Mouse (Mus musculus): ENCODE data around the gene Tsc2. TPM values are rescaled to one million over a fixed set of nuclear protein-coding genes. Genes with fewer than 3 reads are reported as not detected.

Tsc2 gene
- polyA plus RNA-seq, 1 experiment from 2014 or later = 58.2 TPM

- no peak overlapping the region for H3K4me3 ChIP-seq (ENCODE audit: low read length)
- 88% methylated on average over 5 of the region's 5 CpGs for WGBS
- ATAC-seq (ENCODE audit: low read depth) = no peak
- H3K4me1 ChIP-seq (replicated peaks; ENCODE audit: control insufficient read depth, insufficient read depth, low read length) = 0 out of 2 replicates have a peak, but pooled peaks cover 3% of the 10 kb centered on the region
- peaks cover 68% of the 10 kb centered on the region for H3K36me3 ChIP-seq (ENCODE audit: control insufficient read depth, insufficient read depth, low read length)
- H3K27ac ChIP-seq (ENCODE audit: low read length) = no peak overlapping the region
- H3K9me3 ChIP-seq (ENCODE audit: control insufficient read depth, low read length) = no peaks in the 10 kb centered on the region
- no peaks in the 10 kb centered on the region for H3K27me3 ChIP-seq (ENCODE audit: control insufficient read depth, insufficient read depth, low read depth, low read length)
- H3K4me2 ChIP-seq (ENCODE audit: low read depth, low read length) = no peak overlapping the region
- no peak overlapping the region for H3K9ac ChIP-seq (ENCODE audit: low read length)
Observed at GRCm38 (mm10) chr17:24593248-24593647, 39.2 kb downstream of the Tsc2 start.

DNA sequence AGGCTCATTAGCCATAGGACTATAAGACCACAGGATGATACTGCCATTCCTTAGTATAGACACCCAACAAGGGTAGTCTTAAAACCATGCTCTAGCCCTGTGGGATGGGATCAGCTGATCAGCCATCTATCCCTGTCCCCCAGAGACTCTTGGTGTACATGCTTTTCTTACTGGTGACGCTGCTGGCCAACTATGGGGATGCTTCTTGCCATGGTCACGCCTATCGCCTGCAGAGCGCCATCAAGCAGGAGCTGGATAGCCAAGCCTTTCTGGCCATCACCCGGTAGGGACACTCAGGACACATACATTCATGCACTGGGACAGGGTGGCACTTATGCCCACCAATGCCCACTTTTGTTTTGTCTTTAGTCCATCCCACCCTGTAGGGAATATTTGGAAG is 40.7 kb downstream of the Tsc2 start:
- no peak overlapping the region for H3K4me3 ChIP-seq (ENCODE audit: low read length)
- H3K36me3 ChIP-seq (ENCODE audit: control insufficient read depth, insufficient read depth, low read length) = peaks cover 61% of the 10 kb centered on the region
- no peak overlapping the region for H3K9ac ChIP-seq (ENCODE audit: low read length)
- H3K4me1 ChIP-seq (replicated peaks; ENCODE audit: control insufficient read depth, insufficient read depth, low read length) = 0 out of 2 replicates have a peak, but pooled peaks cover 3% of the 10 kb centered on the region
- H3K9me3 ChIP-seq (ENCODE audit: control insufficient read depth, low read length) = no peaks in the 10 kb centered on the region
- H3K4me2 ChIP-seq (ENCODE audit: low read depth, low read length) = no peak overlapping the region
- H3K27me3 ChIP-seq (ENCODE audit: control insufficient read depth, insufficient read depth, low read depth, low read length) = no peaks in the 10 kb centered on the region
- 93% methylated on average over 5 of the region's 5 CpGs for WGBS
- H3K27ac ChIP-seq (ENCODE audit: low read length) = no peak overlapping the region
- ATAC-seq (ENCODE audit: low read depth) = no peak

DNA sequence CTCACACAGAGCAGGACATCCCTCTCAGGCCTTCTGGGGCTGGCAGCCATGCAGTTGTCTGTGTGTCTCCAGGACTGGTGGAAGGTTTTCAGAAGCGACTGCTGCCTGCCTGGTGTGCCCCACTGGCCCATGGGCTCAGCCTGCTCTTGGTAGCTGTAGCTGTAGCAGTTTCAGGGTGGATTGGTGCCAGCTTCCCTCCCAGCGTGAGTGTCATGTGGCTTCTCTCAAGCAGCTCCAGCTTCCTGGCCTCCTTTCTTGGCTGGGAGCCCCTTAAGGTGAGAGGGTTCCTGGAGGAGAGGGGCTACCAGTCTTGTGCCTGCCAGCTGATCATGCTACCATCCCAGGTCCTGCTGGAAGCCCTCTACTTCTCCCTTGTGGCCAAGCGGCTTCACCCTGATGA is 41.5 kb downstream of the Tsc2 start:
- Histone ChIP-seq H3K9me3 (ENCODE audit: control insufficient read depth, low read length) (no peaks in the 10 kb centered on the region), H3K4me1 (replicated peaks; ENCODE audit: control insufficient read depth, insufficient read depth, low read length) (0 out of 2 replicates have a peak, but pooled peaks cover 3% of the 10 kb centered on the region), H3K27me3 (ENCODE audit: control insufficient read depth, insufficient read depth, low read depth, low read length) (no peaks in the 10 kb centered on the region), H3K4me2 (ENCODE audit: low read depth, low read length) (no peak overlapping the region), H3K9ac (ENCODE audit: low read length) (no peak overlapping the region), H3K36me3 (ENCODE audit: control insufficient read depth, insufficient read depth, low read length) (peaks cover 60% of the 10 kb centered on the region), H3K27ac (ENCODE audit: low read length) (no peak overlapping the region), H3K4me3 (ENCODE audit: low read length) (no peak overlapping the region)
- no peak for ATAC-seq (ENCODE audit: low read depth)
- 73% methylated on average over 3 of the region's 3 CpGs for WGBS

DNA sequence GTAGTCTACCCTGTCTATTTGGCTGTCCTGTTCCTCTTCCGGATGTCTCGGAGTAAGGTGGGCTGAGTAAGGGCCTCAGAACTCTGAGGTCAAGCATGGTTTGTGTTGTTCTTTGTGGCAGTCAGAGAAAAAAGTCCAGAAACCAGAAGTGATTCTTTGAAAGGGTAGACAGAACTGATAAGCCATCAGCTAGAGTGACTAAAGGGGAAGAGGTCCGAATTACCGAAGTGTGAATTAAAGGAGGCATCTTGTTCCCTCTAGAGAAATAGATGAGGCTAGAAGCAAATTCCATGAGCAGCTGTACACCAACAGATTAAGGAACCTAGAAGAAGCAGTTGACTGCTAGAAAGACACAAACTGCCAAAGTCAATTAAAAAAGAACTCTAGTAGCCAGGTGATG is 45.9 kb downstream of the Tsc2 start:
- Histone ChIP-seq H3K9me3 (ENCODE audit: control insufficient read depth, low read length) (no peaks in the 10 kb centered on the region), H3K4me3 (ENCODE audit: low read length) (no peak overlapping the region), H3K36me3 (ENCODE audit: control insufficient read depth, insufficient read depth, low read length) (peaks cover 47% of the 10 kb centered on the region), H3K27ac (ENCODE audit: low read length) (no peak overlapping the region), H3K27me3 (ENCODE audit: control insufficient read depth, insufficient read depth, low read depth, low read length) (no peaks in the 10 kb centered on the region), H3K4me1 (replicated peaks; ENCODE audit: control insufficient read depth, insufficient read depth, low read length) (no peaks in the 10 kb centered on the region), H3K9ac (ENCODE audit: low read length) (no peak overlapping the region), H3K4me2 (ENCODE audit: low read depth, low read length) (no peak overlapping the region)
- 90% methylated on average over 4 of the region's 4 CpGs for WGBS
- no peak for ATAC-seq (ENCODE audit: low read depth)

- H3K27me3 ChIP-seq (ENCODE audit: control insufficient read depth, insufficient read depth, low read depth, low read length) = no peaks in the 10 kb centered on the region
- H3K9ac ChIP-seq (ENCODE audit: low read length) = no peak overlapping the region
- no peak overlapping the region for H3K4me2 ChIP-seq (ENCODE audit: low read depth, low read length)
- H3K4me3 ChIP-seq (ENCODE audit: low read length) = no peak overlapping the region
- peak overlapping the region; percentile 60 for H3K27ac ChIP-seq (ENCODE audit: low read length)
- peak; percentile 27 for ATAC-seq (ENCODE audit: low read depth)
- H3K36me3 ChIP-seq (ENCODE audit: control insufficient read depth, insufficient read depth, low read length) = peaks cover 55% of the 10 kb centered on the region
- no peaks in the 10 kb centered on the region for H3K4me1 ChIP-seq (replicated peaks; ENCODE audit: control insufficient read depth, insufficient read depth, low read length)
- no peaks in the 10 kb centered on the region for H3K9me3 ChIP-seq (ENCODE audit: control insufficient read depth, low read length)
- WGBS = 55% methylated on average over 3 of the region's 3 CpGs
Observed at GRCm38 (mm10) chr17:24584520-24584919, 47.9 kb downstream of the Tsc2 start.

GRCm38 (mm10) chr17:24583599-24584460 is 48.6 kb downstream of the Tsc2 start:
- Histone ChIP-seq H3K9ac (ENCODE audit: low read length) (no peak overlapping the region), H3K9me3 (ENCODE audit: control insufficient read depth, low read length) (no peaks in the 10 kb centered on the region), H3K4me1 (replicated peaks; ENCODE audit: control insufficient read depth, insufficient read depth, low read length) (no peaks in the 10 kb centered on the region), H3K4me2 (ENCODE audit: low read depth, low read length) (no peak overlapping the region), H3K27ac (ENCODE audit: low read length) (peak overlapping the region; percentile 60), H3K4me3 (ENCODE audit: low read length) (no peak overlapping the region), H3K27me3 (ENCODE audit: control insufficient read depth, insufficient read depth, low read depth, low read length) (no peaks in the 10 kb centered on the region), H3K36me3 (ENCODE audit: control insufficient read depth, insufficient read depth, low read length) (peaks cover 59% of the 10 kb centered on the region)
- ATAC-seq (ENCODE audit: low read depth) = peak; percentile 44
- 58% methylated on average over 5 of the region's 5 CpGs for WGBS

GRCm38 (mm10) chr17:24580287-24580686 is 52.1 kb downstream of the Tsc2 start:
- Histone ChIP-seq H3K36me3 (ENCODE audit: control insufficient read depth, insufficient read depth, low read length) (peaks cover 56% of the 10 kb centered on the region), H3K9ac (ENCODE audit: low read length) (no peak overlapping the region), H3K27ac (ENCODE audit: low read length) (no peak overlapping the region), H3K4me1 (replicated peaks; ENCODE audit: control insufficient read depth, insufficient read depth, low read length) (no peaks in the 10 kb centered on the region), H3K4me2 (ENCODE audit: low read depth, low read length) (no peak overlapping the region), H3K4me3 (ENCODE audit: low read length) (no peak overlapping the region), H3K9me3 (ENCODE audit: control insufficient read depth, low read length) (no peaks in the 10 kb centered on the region), H3K27me3 (ENCODE audit: control insufficient read depth, insufficient read depth, low read depth, low read length) (no peaks in the 10 kb centered on the region)
- 100% methylated on average over 2 of the region's 2 CpGs for WGBS
- ATAC-seq (ENCODE audit: low read depth) = no peak

DNA sequence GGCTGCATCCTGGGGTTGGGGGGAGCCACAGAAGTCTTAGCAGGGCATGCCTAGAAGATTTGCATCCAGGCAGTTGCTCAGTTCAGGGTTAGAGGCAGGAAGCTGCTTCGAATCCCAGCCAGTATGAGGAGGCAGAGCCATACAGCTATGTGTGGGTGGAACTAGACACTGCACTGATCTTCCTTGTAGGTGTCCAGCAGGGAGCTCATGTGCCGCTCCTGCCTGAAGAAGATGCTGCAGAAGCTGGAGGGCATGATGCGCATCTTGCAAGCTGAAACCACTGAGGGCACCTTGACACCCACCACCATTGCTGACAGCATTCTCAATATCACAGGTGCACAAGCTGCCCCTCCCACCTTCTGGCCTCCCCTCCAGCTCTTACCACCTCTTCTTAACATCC is 52.9 kb downstream of the Tsc2 start:
- Histone ChIP-seq H3K36me3 (ENCODE audit: control insufficient read depth, insufficient read depth, low read length) (peaks cover 60% of the 10 kb centered on the region), H3K4me2 (ENCODE audit: low read depth, low read length) (no peak overlapping the region), H3K4me3 (ENCODE audit: low read length) (no peak overlapping the region), H3K27me3 (ENCODE audit: control insufficient read depth, insufficient read depth, low read depth, low read length) (no peaks in the 10 kb centered on the region), H3K27ac (ENCODE audit: low read length) (no peak overlapping the region), H3K4me1 (replicated peaks; ENCODE audit: control insufficient read depth, insufficient read depth, low read length) (no peaks in the 10 kb centered on the region), H3K9me3 (ENCODE audit: control insufficient read depth, low read length) (no peaks in the 10 kb centered on the region), H3K9ac (ENCODE audit: low read length) (no peak overlapping the region)
- WGBS = 95% methylated on average over 3 of the region's 3 CpGs
- ATAC-seq (ENCODE audit: low read depth) = no peak

GRCm38 (mm10) chr17:24573811-24574210 is 58.6 kb downstream of the Tsc2 start:
- Histone ChIP-seq H3K4me3 (ENCODE audit: low read length) (no peak overlapping the region), H3K9me3 (ENCODE audit: control insufficient read depth, low read length) (no peaks in the 10 kb centered on the region), H3K4me1 (replicated peaks; ENCODE audit: control insufficient read depth, insufficient read depth, low read length) (no peaks in the 10 kb centered on the region), H3K27ac (ENCODE audit: low read length) (no peak overlapping the region), H3K27me3 (ENCODE audit: control insufficient read depth, insufficient read depth, low read depth, low read length) (no peaks in the 10 kb centered on the region), H3K9ac (ENCODE audit: low read length) (no peak overlapping the region), H3K4me2 (ENCODE audit: low read depth, low read length) (no peak overlapping the region), H3K36me3 (ENCODE audit: control insufficient read depth, insufficient read depth, low read length) (peaks cover 41% of the 10 kb centered on the region)
- 92% methylated on average over 9 of the region's 9 CpGs for WGBS
- no peak for ATAC-seq (ENCODE audit: low read depth)

Measured in lung, embryonic 16.5 days (tissue).